Mouse (Mus musculus) myocyte (in vitro differentiated cells): ENCODE measurements around the gene Dctpp1. TPM values are rescaled to one million over a fixed set of nuclear protein-coding genes. Genes with fewer than 3 reads are reported as not detected.

Experiments used
- H3K27me3 ChIP-seq: one replicate; pipeline ENCODE4 v1.6.1; 2011; ENCODE audit not compliant: control insufficient read depth, insufficient read depth, insufficient read length
- H3K36me3 ChIP-seq: one replicate; pipeline ENCODE4 v1.6.1; 2011; ENCODE audit not compliant: control insufficient read depth, insufficient read depth
- H3K4me2 ChIP-seq: one replicate; pipeline ENCODE4 v1.6.1; 2011; ENCODE audit warnings: low read depth, control low read depth
- H3K4me3 ChIP-seq: one replicate; pipeline ENCODE4 v1.5.1; 2011; ENCODE audit warnings: mild to moderate bottlenecking, control low read depth, moderate library complexity
- H3K79me2 ChIP-seq: one replicate; pipeline ENCODE4 v1.6.1; 2011; ENCODE audit not compliant: control insufficient read depth, insufficient read depth
- H3ac ChIP-seq: one replicate; pipeline ENCODE4 v1.6.1; 2011; ENCODE audit not compliant: control insufficient read depth, insufficient read length
- CEBPB ChIP-seq: IDR thresholded peaks from 2 replicates; pipeline ENCODE4 v1.6.1; 2011; ENCODE audit warnings: mild to moderate bottlenecking, moderate library complexity; ENCODE audit not compliant: poor library complexity, insufficient read depth, severe bottlenecking
- E2F4 ChIP-seq: IDR thresholded peaks from one replicate; pipeline ENCODE4 v1.6.1; 2011; ENCODE audit warnings: mild to moderate bottlenecking, control low read depth, moderate library complexity; ENCODE audit not compliant: insufficient read depth
- MAX ChIP-seq: IDR thresholded peaks from one replicate; pipeline ENCODE4 v1.6.1; 2011; ENCODE audit warnings: low read depth, mild to moderate bottlenecking, control low read depth
- MYOD1 ChIP-seq, 3 experiments: IDR thresholded peaks; one replicate each; pipeline ENCODE4 v1.6.1; 2011; ENCODE audit warnings: control low read depth in 2 of 3, low read depth in 2 of 3, mild to moderate bottlenecking in 2 of 3, moderate library complexity in 1 of 3; ENCODE audit not compliant: insufficient read length in 2 of 3, control insufficient read depth in 1 of 3
- MYOG ChIP-seq, 3 experiments: IDR thresholded peaks; one replicate each; pipeline ENCODE4 v1.6.1; 2011; ENCODE audit warnings: control low read depth in 2 of 3, low read depth in 2 of 3, mild to moderate bottlenecking in 2 of 3; ENCODE audit not compliant: insufficient read length in 2 of 3, control insufficient read depth in 1 of 3, insufficient read depth in 1 of 3
- POLR2A ChIP-seq: IDR thresholded peaks from one replicate; pipeline ENCODE4 v1.6.1; 2011; ENCODE audit warnings: low read depth, mild to moderate bottlenecking, control low read depth, moderate library complexity; ENCODE audit not compliant: insufficient read length
- POLR2AphosphoS2 ChIP-seq: IDR thresholded peaks from one replicate; pipeline ENCODE4 v1.6.1; 2011; ENCODE audit warnings: low read depth, control low read depth; ENCODE audit not compliant: insufficient read length
- REST ChIP-seq: IDR thresholded peaks from one replicate; pipeline ENCODE4 v1.6.1; 2011; ENCODE audit warnings: mild to moderate bottlenecking, control low read depth, moderate library complexity; ENCODE audit not compliant: insufficient read depth, insufficient read length
- SRF ChIP-seq: IDR thresholded peaks from one replicate; pipeline ENCODE4 v1.6.1; 2011; ENCODE audit warnings: low read depth; ENCODE audit not compliant: control insufficient read depth, insufficient read length
- TCF12 ChIP-seq: IDR thresholded peaks from one replicate; pipeline ENCODE4 v1.6.1; 2011; ENCODE audit warnings: mild to moderate bottlenecking, control low read depth; ENCODE audit not compliant: poor library complexity, insufficient read depth, severe bottlenecking
- TCF3 ChIP-seq: IDR thresholded peaks from one replicate; pipeline ENCODE4 v1.6.1; 2011; ENCODE audit warnings: low read depth, control low read depth; ENCODE audit not compliant: insufficient read length
- USF1 ChIP-seq: IDR thresholded peaks from one replicate; pipeline ENCODE4 v1.6.1; 2011; ENCODE audit warnings: low read depth, mild to moderate bottlenecking, control low read depth, moderate library complexity
- polyA plus RNA-seq: library from polyadenylated mRNA; unstranded; fragments of >200 nt; fragmentation: generic; extraction: Trizol; gene quantifications from one replicate; pipeline ENCODE4 v1.2.1, GENCODE M21; 2012; ENCODE audit warnings: missing spikeins

Dctpp1 gene
- polyA plus RNA-seq, 1 experiment: 76.9 TPM

DNA sequence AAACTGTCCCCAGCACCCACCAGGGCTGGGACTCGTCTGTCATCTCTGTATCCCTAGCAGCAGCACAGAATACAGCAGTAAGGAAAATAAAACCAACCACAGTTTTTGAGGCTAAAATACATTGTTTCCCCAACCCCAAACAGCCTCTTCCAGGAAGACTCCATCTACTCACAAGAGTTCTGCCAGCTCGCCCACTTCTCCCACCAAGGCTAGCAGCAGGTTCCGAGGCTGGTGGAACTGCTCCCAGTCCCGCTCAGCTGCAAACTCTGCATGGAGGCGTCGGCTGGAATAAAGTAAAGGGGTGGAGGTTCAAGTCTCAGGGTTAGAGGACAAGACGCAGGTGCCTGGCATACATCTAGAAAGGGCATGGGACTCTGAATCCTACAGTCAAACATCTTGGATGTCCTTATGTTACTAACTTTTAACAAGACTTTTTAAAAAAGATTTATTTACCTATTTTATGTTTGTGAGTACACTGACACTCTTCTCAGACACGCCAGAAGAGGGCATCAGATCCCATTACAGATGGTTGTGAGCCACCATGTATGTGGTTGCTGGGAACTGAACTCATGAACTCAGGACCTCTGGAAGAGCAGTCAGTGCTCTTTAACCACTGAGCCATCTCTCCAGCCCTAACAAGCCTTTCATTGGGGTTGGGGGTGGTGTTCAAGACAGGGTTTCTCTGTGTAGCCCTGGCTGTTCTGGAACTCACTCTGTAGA is 1.2 kb downstream of the Dctpp1 start:
- Histone ChIP-seq H3K4me2 (no peak overlapping the region), H3K27me3 (no peaks in the 10 kb centered on the region), H3K4me3 (peak overlapping the region; percentile 55), H3K79me2 (no peaks in the 10 kb centered on the region), H3ac (no peak overlapping the region), H3K36me3 (no peaks in the 10 kb centered on the region)
- TF ChIP-seq MYOD1 (IDR thresholded peaks at IDR 0.05; ENCODE audit: control insufficient read depth in 1 of 3, insufficient read length in 2 of 3, low read depth in 2 of 3) (no peak), E2F4 (no peak), SRF (no peak), POLR2A (no peak), MYOG (IDR thresholded peaks at IDR 0.05; ENCODE audit: control insufficient read depth in 1 of 3, insufficient read depth in 1 of 3, insufficient read length in 2 of 3, low read depth in 2 of 3) (no peak), TCF3 (no peak), MAX (no peak), POLR2AphosphoS2 (no peak), USF1 (no peak), REST (no peak), CEBPB (no peak), TCF12 (no peak)

DNA sequence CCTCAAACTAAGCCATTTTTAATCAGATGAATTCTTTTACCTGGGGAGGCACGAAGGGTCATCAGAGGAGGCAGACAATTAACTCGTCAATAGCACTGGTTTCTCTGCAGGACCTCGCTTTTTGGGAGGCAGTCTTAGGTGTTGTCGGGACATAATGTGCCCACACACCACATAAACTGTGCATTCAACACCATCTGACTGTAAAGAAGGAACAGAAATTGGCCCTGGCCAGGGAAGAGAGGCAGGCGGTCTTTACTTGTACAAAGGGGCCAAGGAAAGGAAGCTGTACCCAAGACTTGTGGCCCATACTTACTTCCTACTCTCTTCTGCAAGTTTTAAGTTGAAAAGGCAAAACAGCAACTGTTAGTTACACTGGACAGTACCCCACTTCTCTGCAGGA is 4.0 kb downstream of the Dctpp1 start:
- no peaks in the 10 kb centered on the region for H3K27me3 ChIP-seq
- H3ac ChIP-seq: no peak overlapping the region
- H3K36me3 ChIP-seq: no peaks in the 10 kb centered on the region
- no peak overlapping the region for H3K4me3 ChIP-seq
- H3K4me2 ChIP-seq: no peak overlapping the region
- H3K79me2 ChIP-seq: no peaks in the 10 kb centered on the region
- TF ChIP-seq REST (no peak), MAX (no peak), POLR2AphosphoS2 (no peak), USF1 (no peak), MYOG (IDR thresholded peaks at IDR 0.05; ENCODE audit: control insufficient read depth in 1 of 3, insufficient read depth in 1 of 3, insufficient read length in 2 of 3, low read depth in 2 of 3) (no peak)

DNA sequence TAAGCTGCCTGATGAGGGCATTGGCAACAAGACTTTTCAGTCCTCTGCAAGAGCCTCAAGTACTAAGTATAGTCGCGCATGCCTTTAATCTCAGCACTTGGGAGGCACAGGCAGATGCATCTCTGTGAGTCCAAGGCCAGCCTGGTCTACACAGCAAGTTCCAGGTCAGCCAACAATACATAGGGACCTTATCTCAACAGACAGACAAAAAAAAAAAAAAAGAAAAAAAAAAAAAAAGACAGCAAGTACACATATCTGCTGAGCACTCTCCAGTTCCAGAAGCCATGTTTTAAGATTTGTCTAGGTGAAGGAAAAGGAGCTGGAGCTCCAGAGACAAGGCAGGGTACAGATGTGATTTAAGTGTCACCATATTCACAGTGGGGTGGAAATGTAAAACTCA is 4.5 kb downstream of the Dctpp1 start:
- H3K4me3 ChIP-seq: no peak overlapping the region
- no peak overlapping the region for H3K4me2 ChIP-seq
- no peaks in the 10 kb centered on the region for H3K27me3 ChIP-seq
- no peak overlapping the region for H3ac ChIP-seq
- H3K36me3 ChIP-seq: no peaks in the 10 kb centered on the region
- TF ChIP-seq POLR2AphosphoS2 (no peak), CEBPB (no peak), REST (no peak), MAX (no peak), SRF (no peak), MYOD1 (IDR thresholded peaks at IDR 0.05; ENCODE audit: control insufficient read depth in 1 of 3, insufficient read length in 2 of 3, low read depth in 2 of 3) (no peak), TCF12 (no peak), MYOG (IDR thresholded peaks at IDR 0.05; ENCODE audit: control insufficient read depth in 1 of 3, insufficient read depth in 1 of 3, insufficient read length in 2 of 3, low read depth in 2 of 3) (no peak), USF1 (no peak), POLR2A (no peak), E2F4 (no peak), TCF3 (no peak)
- no peaks in the 10 kb centered on the region for H3K79me2 ChIP-seq

DNA sequence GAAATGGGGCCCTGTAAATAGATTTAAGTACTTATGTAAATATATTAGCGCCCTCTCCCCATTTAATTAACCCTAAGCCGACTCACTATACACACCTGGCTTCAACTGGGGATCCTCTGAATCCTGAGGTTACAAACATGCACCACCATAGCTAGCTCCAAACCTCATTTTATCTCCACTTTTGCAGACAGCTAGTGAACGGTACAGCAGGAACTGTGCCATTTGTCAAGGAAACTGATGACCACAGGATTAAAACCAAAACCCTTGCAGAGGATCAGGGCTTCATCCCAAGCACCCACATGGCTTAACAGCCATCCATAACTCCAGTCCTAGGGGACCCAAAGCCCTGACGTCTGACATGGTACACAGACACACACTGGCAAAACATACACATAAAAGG is 5.5 kb downstream of the Dctpp1 start:
- Histone ChIP-seq H3K4me2 (peak overlapping the region; percentile 92), H3K79me2 (no peaks in the 10 kb centered on the region), H3K36me3 (no peaks in the 10 kb centered on the region), H3ac (peak overlapping the region; percentile 42), H3K4me3 (peak overlapping the region; percentile 23), H3K27me3 (no peaks in the 10 kb centered on the region)
- TF ChIP-seq TCF12: no peak
- no peak for TF ChIP-seq SRF
- TF ChIP-seq E2F4: no peak
- TF ChIP-seq USF1: no peak

DNA sequence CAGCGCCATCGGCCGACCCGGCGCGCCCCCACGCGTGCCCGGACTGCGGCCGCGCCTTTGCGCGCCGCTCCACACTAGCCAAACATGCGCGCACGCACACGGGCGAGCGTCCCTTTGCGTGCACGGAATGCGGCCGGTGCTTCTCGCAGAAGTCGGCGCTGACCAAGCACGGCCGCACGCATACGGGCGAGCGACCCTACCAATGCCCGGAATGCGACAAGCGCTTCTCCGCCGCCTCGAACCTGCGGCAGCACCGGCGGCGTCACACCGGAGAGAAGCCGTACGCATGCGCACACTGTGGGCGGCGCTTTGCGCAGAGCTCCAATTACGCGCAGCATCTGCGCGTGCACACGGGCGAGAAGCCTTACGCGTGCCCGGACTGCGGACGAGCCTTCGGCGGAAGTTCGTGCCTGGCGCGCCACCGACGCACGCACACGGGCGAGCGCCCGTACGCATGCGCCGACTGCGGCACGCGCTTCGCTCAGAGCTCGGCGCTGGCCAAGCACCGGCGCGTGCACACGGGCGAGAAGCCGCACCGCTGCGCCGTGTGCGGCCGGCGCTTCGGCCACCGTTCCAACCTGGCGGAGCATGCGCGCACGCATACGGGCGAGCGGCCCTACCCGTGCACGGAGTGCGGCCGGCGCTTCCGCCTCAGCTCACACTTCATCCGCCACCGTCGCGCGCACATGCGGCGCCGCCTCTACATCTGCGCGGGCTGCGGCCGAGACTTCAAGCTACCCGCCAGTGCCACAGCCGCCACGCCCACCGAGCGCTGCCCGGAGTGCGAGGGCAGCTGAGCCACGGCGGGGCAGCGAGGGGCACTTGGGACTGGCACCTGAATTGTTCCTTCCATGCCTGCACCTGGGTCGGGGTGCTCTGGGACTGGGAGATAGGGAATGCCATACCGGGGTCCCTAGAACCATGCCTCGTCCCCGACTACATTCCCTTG is 6.4 kb downstream of the Dctpp1 start:
- Histone ChIP-seq H3K79me2 (no peaks in the 10 kb centered on the region), H3K4me3 (peak overlapping the region; percentile 23), H3K36me3 (no peaks in the 10 kb centered on the region), H3K4me2 (peak overlapping the region; percentile 92), H3ac (peak overlapping the region; percentile 42), H3K27me3 (no peaks in the 10 kb centered on the region)
- TF ChIP-seq MAX (no peak), MYOD1 (IDR thresholded peaks at IDR 0.05; ENCODE audit: control insufficient read depth in 1 of 3, insufficient read length in 2 of 3, low read depth in 2 of 3) (no peak), SRF (peak; percentile 46), USF1 (no peak), E2F4 (peak; percentile 74), TCF3 (no peak), REST (no peak), TCF12 (no peak), POLR2A (peak; percentile 78), POLR2AphosphoS2 (peak; percentile 93), CEBPB (no peak), MYOG (IDR thresholded peaks at IDR 0.05; ENCODE audit: control insufficient read depth in 1 of 3, insufficient read depth in 1 of 3, insufficient read length in 2 of 3, low read depth in 2 of 3) (peak in 1 of 3 experiments; percentile 21)
